Mouse (Mus musculus): ENCODE measurements around the gene Gbf1.
"Not testable (repeated sequence)": the region's sequence is repeated elsewhere in the genome, so short reads cannot be mapped to it uniquely, and the experiment has no call there.

Gbf1 gene

GRCm38 (mm10) chr19:46152127-46152803 lies at the start of gene Gbf1:
Gbf1 (plus strand) TSS chr19:46152509.
- peak; percentile 94 for DNase-seq (ENCODE audit: low read depth, low spot score)

GRCm38 (mm10) chr19:46103437-46104186 lies 48.7 kb upstream of the Gbf1 start:
- no peak for DNase-seq (ENCODE audit: low read depth, low spot score)

GRCm38 (mm10) chr19:46104187-46104557 lies 48.1 kb upstream of the Gbf1 start:
- no peak for DNase-seq (ENCODE audit: low read depth, low spot score)

- no peak for DNase-seq (ENCODE audit: low read depth, low spot score)
Observed at GRCm38 (mm10) chr19:46110214-46110613, 42.1 kb upstream of the Gbf1 start.

- DNase-seq (ENCODE audit: low read depth, low spot score) = no peak
Observed at GRCm38 (mm10) chr19:46110781-46111180, 41.5 kb upstream of the Gbf1 start.

- no peak for DNase-seq (ENCODE audit: low read depth, low spot score)
Observed at GRCm38 (mm10) chr19:46114617-46115016, 37.7 kb upstream of the Gbf1 start.

GRCm38 (mm10) chr19:46119458-46119857 lies 32.9 kb upstream of the Gbf1 start:
- no peak for DNase-seq (ENCODE audit: low read depth, low spot score)

GRCm38 (mm10) chr19:46120872-46121271 lies 31.4 kb upstream of the Gbf1 start:
- DNase-seq (ENCODE audit: low read depth, low spot score) = no peak

- DNase-seq (ENCODE audit: low read depth, low spot score) = no peak
Observed at GRCm38 (mm10) chr19:46123876-46124275, 28.4 kb upstream of the Gbf1 start.

- no peak for DNase-seq (ENCODE audit: low read depth, low spot score)
Observed at GRCm38 (mm10) chr19:46124651-46125050, 27.7 kb upstream of the Gbf1 start.

- DNase-seq (ENCODE audit: low read depth, low spot score) = no peak
Observed at GRCm38 (mm10) chr19:46126301-46126700, 26.0 kb upstream of the Gbf1 start.

GRCm38 (mm10) chr19:46129737-46130136 lies 22.6 kb upstream of the Gbf1 start:
- DNase-seq (ENCODE audit: low read depth, low spot score) = not testable (repeated sequence)

GRCm38 (mm10) chr19:46131283-46131682 lies 21.0 kb upstream of the Gbf1 start:
- DNase-seq (ENCODE audit: low read depth, low spot score) = no peak

GRCm38 (mm10) chr19:46131694-46132525 lies 20.4 kb upstream of the Gbf1 start, which contains the start of gene Elovl3:
Elovl3 (plus strand) TSS chr19:46131897.
- DNase-seq (ENCODE audit: low read depth, low spot score) = no peak

- no peak for DNase-seq (ENCODE audit: low read depth, low spot score)
Observed at GRCm38 (mm10) chr19:46132577-46132976, 19.7 kb upstream of the Gbf1 start.

GRCm38 (mm10) chr19:46135297-46135696 lies 17.0 kb upstream of the Gbf1 start:
- DNase-seq (ENCODE audit: low read depth, low spot score) = peak; percentile 78

GRCm38 (mm10) chr19:46135789-46136638 lies 16.3 kb upstream of the Gbf1 start:
- DNase-seq (ENCODE audit: low read depth, low spot score) = no peak

- no peak for DNase-seq (ENCODE audit: low read depth, low spot score)
Observed at GRCm38 (mm10) chr19:46136639-46137580, 15.4 kb upstream of the Gbf1 start.

- DNase-seq (ENCODE audit: low read depth, low spot score) = no peak
Observed at GRCm38 (mm10) chr19:46140324-46140723, 12.0 kb upstream of the Gbf1 start.

GRCm38 (mm10) chr19:46141091-46141490 lies 11.2 kb upstream of the Gbf1 start:
- no peak for DNase-seq (ENCODE audit: low read depth, low spot score)

Measured in embryo, embryonic 11.5 days (tissue).